Mouse (Mus musculus) heart, adult 2 months (tissue): ENCODE data around the gene Crnkl1.

Experiments
- CTCF ChIP-seq: fragments of 200-600 bp; IDR thresholded peaks from 2 replicates; pipeline ENCODE4 v1.8.1; 2022; ENCODE audit warnings: antibody characterized with exemption, mild to moderate bottlenecking, moderate library complexity
- EP300 ChIP-seq: fragments of 200-500 bp; IDR thresholded peaks from 2 replicates; pipeline ENCODE4 v1.6.1; 2011; ENCODE audit warnings: low read depth, low read length, control low read depth; ENCODE audit not compliant: insufficient read depth
- POLR2A ChIP-seq: fragments of 200-500 bp; IDR thresholded peaks from 2 replicates; pipeline ENCODE4 v1.6.1; 2011; ENCODE audit warnings: mild to moderate bottlenecking, low read depth, low read length, control low read depth; ENCODE audit not compliant: insufficient read depth

- TF ChIP-seq POLR2A (no peak), CTCF (no peak), EP300 (no peak)
Observed at GRCm38 (mm10) chr2:145956318-145956717, 21.5 kb upstream of the Crnkl1 start.
